Mouse (Mus musculus) left cerebral cortex, adult 2 months (tissue): ENCODE data around the gene Trim43a. TPM values are rescaled to one million over a fixed set of nuclear protein-coding genes. Genes with fewer than 3 reads are reported as not detected.
"Not testable (repeated sequence)": the region's sequence is repeated elsewhere in the genome, so short reads cannot be mapped to it uniquely, and the experiment has no call there.

ENCODE experiments used
- DNase-seq, 2 experiments: peaks; one replicate each; pipeline ENCODE4 v3.0.0; 2021 to 2022; ENCODE audit warnings: low spot score in 2 of 2, mixed read lengths in 1 of 2; ENCODE audit errors: extremely low spot score in 1 of 2
- H3K27ac ChIP-seq: fragments of 200-600 bp; 2 replicates; pipeline ENCODE4 v1.8.1; 2022
- H3K4me3 ChIP-seq: fragments of 200-600 bp; 2 replicates; pipeline ENCODE4 v1.8.1; 2022
- CTCF ChIP-seq: fragments of 200-600 bp; IDR thresholded peaks from 2 replicates; pipeline ENCODE4 v1.8.1; 2022; ENCODE audit warnings: antibody characterized with exemption, mild to moderate bottlenecking, moderate library complexity
- intact Hi-C: fragments of 180-260 bp; cut with DNase I; formaldehyde crosslinking; loops from one replicate; pipeline ENCODE4 v1.15.1; 2025
- long read RNA-seq, 2 experiments: library from polyadenylated mRNA; stranded (forward); transcript quantifications; one replicate each; pipeline ENCODE4 v2.0.0; 2021; ENCODE audit warnings: borderline mapping rate in 2 of 2
- total RNA-seq, 2 experiments: library from RNA; stranded (reverse); gene quantifications; 2 replicates each; pipeline ENCODE4 v1.2.3; 2021

Gene Trim43a
- 1 to 10 TPM; 1.6 to 1.7 TPM for total RNA-seq
- long read RNA-seq, experiment 1, result 0 reads
- long read RNA-seq, experiment 2, result 0 reads

DNA sequence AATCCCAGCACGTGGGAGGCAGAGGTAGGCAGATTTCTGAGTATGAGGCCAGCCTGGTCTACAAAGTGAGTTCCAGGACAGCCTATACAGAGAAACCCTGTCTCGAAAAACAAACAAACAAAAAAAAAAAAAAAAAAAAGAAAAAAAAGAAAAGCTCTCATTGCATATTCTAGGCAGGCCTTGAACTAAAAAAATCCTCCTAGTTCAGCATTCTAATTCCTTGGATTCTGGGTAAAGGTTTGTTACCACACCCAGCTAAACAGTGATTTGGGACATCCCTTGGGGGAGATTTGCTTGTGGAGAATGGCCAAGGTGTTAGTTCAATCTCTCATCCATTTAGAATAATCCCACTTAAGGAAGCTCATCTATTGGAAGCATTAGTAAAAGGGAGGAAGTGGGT is at the start of gene Trim43a:
Gene Trim43a, plus strand, starts transcription at position 301 of the 400 bp plus-strand sequence.
- H3K27ac ChIP-seq, DNase-seq, H3K4me3 ChIP-seq, intact Hi-C loops: not testable (repeated sequence)

- Histone ChIP-seq H3K4me3 (no peak overlapping the region), H3K27ac (no peak overlapping the region)
- no peak for DNase-seq
- intact Hi-C loops, result no loop called here
- no peak for TF ChIP-seq CTCF
Observed at GRCm38 (mm10) chr9:88534093-88534492, 46.6 kb upstream of the Trim43a start.

- no peak for DNase-seq
- intact Hi-C loops, result loop anchor here (10.0 kb wide), 1 partner anchor 135 kb away; no protein-coding TSS in a partner anchor
- TF ChIP-seq CTCF, result no peak
- Histone ChIP-seq H3K4me3 (no peak overlapping the region), H3K27ac (no peak overlapping the region)
Observed at GRCm38 (mm10) chr9:88539546-88540224, 41.0 kb upstream of the Trim43a start.

DNA sequence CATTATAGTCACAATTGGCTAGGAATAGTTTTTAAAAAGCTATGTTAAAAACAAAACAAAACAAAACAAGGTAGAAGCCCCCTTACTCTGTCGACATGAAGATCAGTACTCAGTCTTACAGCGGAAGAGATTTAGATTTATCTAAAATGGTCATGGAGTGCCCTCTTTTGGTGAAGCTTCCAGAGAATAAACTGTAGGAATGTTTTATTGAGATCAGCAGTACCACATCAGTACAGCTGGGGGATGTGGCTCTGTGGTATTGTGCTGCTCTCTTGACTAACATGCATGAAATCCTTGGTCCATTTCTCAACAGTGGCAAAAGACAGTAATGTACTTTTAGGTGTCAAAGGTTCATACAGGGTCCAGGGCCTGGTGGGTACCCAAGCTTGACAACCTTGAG is 37.9 kb upstream of the Trim43a start:
- H3K4me3 ChIP-seq, result no peak overlapping the region
- H3K27ac ChIP-seq, result no peak overlapping the region
- peak; percentile 69 for TF ChIP-seq CTCF
- DNase-seq, result no peak
- intact Hi-C loops, result loop anchor here (2.0 to 10.0 kb wide), 2 partner anchors 138 to 302 kb away; no protein-coding TSS in a partner anchor

GRCm38 (mm10) chr9:88545534-88545933 is 35.2 kb upstream of the Trim43a start:
- DNase-seq, result no peak
- H3K27ac ChIP-seq, result no peak overlapping the region
- intact Hi-C loops, result loop anchor here (10.0 kb wide), 1 partner anchor 141 kb away; no protein-coding TSS in a partner anchor
- H3K4me3 ChIP-seq, result no peak overlapping the region
- TF ChIP-seq CTCF, result peak; percentile 39

DNA sequence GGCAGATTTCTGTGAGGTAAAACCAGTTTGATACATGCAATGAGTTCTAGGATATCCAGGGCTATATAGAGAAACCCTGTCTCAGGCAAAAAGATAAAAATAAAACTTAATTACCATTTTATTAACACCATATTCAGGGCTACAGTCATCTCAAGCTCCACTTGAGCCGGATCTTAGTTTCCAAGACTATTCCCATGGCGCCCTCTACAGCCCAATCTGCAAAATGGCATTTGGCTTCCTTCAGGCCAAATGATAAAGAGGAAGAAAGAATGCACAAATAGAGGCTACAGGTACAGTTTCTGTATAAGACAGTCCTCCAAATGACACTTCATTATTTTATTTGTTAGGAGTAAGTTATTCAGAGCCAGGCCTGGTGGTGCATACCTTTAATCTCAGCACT is 34.5 kb upstream of the Trim43a start:
- peak; percentile 87 for TF ChIP-seq CTCF
- Histone ChIP-seq H3K27ac (no peak overlapping the region), H3K4me3 (no peak overlapping the region)
- intact Hi-C loops, result loop anchor here (10.0 kb wide), 1 partner anchor 141 kb away; no protein-coding TSS in a partner anchor
- peak; percentile 28 for DNase-seq

DNA sequence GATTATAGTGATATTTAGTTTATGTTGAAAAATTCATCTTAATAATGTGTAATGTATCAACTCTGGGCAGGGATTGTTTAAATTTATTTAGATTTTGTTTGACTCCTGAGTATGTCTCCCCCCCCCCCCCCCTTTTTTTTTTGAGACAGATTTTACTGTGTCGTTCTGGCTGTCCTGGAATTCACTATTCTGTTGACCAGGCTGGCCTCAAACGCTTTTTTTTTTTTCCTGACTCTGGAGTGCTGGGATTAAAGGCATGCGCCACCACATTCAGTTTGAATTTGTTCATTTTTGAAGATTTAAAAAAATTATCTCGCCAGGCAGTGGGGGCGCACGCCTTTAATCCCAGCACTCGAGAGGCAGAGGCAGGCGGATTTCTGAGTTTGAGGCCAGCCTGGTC is 34.0 kb upstream of the Trim43a start:
- TF ChIP-seq CTCF, result no peak
- DNase-seq, result no peak
- Histone ChIP-seq H3K27ac (no peak overlapping the region), H3K4me3 (no peak overlapping the region)
- intact Hi-C loops, result loop anchor here (10.0 kb wide), 1 partner anchor 142 kb away; no protein-coding TSS in a partner anchor

DNA sequence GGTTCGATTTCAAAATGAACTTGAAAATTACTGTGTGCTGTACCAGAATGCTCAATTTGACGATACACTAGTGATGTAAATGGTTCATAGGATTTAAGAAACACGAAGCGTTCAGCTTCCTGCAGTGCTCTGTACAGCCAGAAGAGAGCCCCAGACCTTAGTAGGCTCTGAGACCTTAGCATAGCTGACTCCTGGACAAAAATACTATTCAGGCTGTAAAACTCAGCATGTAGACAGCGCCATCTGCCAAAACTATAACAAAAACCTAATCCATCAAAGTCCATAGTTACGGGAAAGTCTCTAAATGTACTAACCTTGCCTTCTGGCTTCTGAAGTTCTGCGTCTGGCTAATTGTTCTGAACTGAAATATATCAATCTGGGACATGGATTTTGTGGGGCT is 33.4 kb upstream of the Trim43a start:
- peak in 1 of 2 experiments; percentile 10 for DNase-seq
- H3K4me3 ChIP-seq, result peak overlapping the region; percentile 92
- peak; percentile 58 for TF ChIP-seq CTCF
- H3K27ac ChIP-seq, result peak overlapping the region; percentile 97
- intact Hi-C loops, result loop anchor here (10.0 kb wide), 1 partner anchor 142 kb away; no protein-coding TSS in a partner anchor

- peak within 1 kb of the TSS; percentile 92 for H3K4me3 ChIP-seq
- peak; percentile 69 to 74 for DNase-seq
- intact Hi-C loops, result loop anchor here (1.0 to 10.0 kb wide), 3 partner anchors 25 to 143 kb away; partner anchors contain the start of gene Syncrip
- H3K27ac ChIP-seq, result peak within 1 kb of the TSS; percentile 97
- no peak for TF ChIP-seq CTCF
Observed at GRCm38 (mm10) chr9:88547851-88548613, 32.7 kb upstream of the Trim43a start, which contains the start of gene Zfp949. Zfp949 (plus strand) TSS chr9:88548020.

- Histone ChIP-seq H3K4me3 (peak overlapping the region; percentile 92), H3K27ac (peak overlapping the region; percentile 97)
- intact Hi-C loops, result loop anchor here (1.0 to 10.0 kb wide), 3 partner anchors 25 to 144 kb away; partner anchors contain the start of gene Syncrip
- no peak for DNase-seq
- TF ChIP-seq CTCF, result no peak
Observed at GRCm38 (mm10) chr9:88548614-88548945, 32.1 kb upstream of the Trim43a start.

DNA sequence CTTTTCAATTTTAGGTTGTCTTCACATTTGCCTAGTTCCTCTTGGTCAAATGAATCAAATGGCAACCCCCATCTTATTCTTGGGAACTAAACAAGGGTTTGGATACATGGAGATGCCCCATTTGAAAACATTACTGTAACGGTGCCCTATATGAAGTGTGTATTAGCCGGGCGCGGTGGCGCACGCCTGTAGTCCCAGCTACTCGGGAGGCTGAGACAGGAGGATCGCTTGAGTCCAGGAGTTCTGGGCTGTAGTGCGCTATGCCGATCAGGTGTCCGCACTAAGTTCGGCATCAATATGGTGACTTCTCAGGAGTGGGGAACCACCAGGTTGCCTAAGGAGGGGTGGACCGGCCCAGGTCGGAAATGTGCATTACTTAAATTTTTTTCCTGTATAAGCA is 27.6 kb upstream of the Trim43a start:
- H3K4me3 ChIP-seq, result no peak overlapping the region
- TF ChIP-seq CTCF, result no peak
- H3K27ac ChIP-seq, result no peak overlapping the region
- intact Hi-C loops, result loop anchor here (10.0 kb wide), 1 partner anchor 162 kb away; no protein-coding TSS in a partner anchor
- no peak for DNase-seq

- H3K4me3 ChIP-seq, result no peak overlapping the region
- TF ChIP-seq CTCF, result no peak
- no peak overlapping the region for H3K27ac ChIP-seq
- intact Hi-C loops, result loop anchor here (10.0 kb wide), 1 partner anchor 157 kb away; no protein-coding TSS in a partner anchor
- no peak for DNase-seq
Observed at GRCm38 (mm10) chr9:88558146-88558545, 22.5 kb upstream of the Trim43a start.
